Mouse (Mus musculus): ENCODE measurements around the gene Gng13. TPM values are rescaled to one million over a fixed set of nuclear protein-coding genes. Genes with fewer than 3 reads are reported as not detected.
A peak's percentile ranks its signal among the peaks of the same experiment; 100 is the strongest.

The Gng13 gene
- polyA plus RNA-seq, 1 experiment = not detected

GRCm38 (mm10) chr17:25698446-25698845 is 18.5 kb upstream of the Gng13 start:
- no peaks in the 10 kb centered on the region for H3K4me1 ChIP-seq (ENCODE audit: control insufficient read depth, insufficient read depth, low read length)
- 15% methylated on average over 7 of the region's 7 CpGs for WGBS
- TF ChIP-seq CTCF (IDR thresholded peaks at IDR 0.05; ENCODE audit: insufficient read depth, low read depth, low read length) (peak; percentile 23; the same call in 1 of the 2 replicates), POLR2A (IDR thresholded peaks at IDR 0.05; ENCODE audit: insufficient read depth, low read depth, low read length) (no peak)
- no peak overlapping the region for H3K27ac ChIP-seq (ENCODE audit: insufficient read depth, low read depth, low read length)
- H3K4me3 ChIP-seq (ENCODE audit: insufficient read depth, low read depth, low read length) = no peak overlapping the region

DNA sequence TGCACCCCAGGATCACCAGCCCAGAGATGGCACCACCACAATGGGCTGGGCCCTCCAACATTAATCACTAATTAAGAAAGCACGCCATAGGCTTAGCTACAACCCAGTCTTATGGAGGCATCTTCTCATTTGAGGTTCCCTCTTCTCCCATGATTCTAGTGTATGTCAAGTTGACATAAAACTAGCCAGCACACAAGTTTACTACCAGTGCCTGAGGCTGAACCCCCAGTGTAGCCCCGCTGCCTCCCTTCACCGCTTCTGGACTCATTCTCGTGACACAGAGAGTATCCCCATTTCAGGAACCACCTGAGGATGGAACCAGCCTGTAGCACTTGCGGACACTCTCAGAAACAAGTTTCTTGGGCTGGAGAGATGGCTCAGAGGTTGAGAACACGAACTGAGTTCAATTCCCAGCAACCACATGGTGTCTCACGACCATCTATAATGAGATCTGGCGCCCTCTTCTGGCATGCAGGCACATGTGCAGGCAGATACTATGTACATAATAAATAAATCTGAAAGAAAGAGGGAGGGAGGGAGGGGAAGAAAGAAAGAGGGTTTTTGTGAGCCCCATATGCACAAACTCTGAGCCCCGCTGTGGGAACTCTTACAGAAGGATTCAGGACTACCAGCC is 16.0 kb upstream of the Gng13 start:
- Histone ChIP-seq H3K4me3 (ENCODE audit: insufficient read depth, low read depth, low read length) (no peak overlapping the region), H3K4me1 (ENCODE audit: control insufficient read depth, insufficient read depth, low read length) (no peaks in the 10 kb centered on the region), H3K27ac (ENCODE audit: insufficient read depth, low read depth, low read length) (no peak overlapping the region)
- WGBS = 64% methylated on average over 9 of the region's 9 CpGs
- TF ChIP-seq CTCF (IDR thresholded peaks at IDR 0.05; ENCODE audit: insufficient read depth, low read depth, low read length) = no peak
- no peak for TF ChIP-seq POLR2A (IDR thresholded peaks at IDR 0.05; ENCODE audit: insufficient read depth, low read depth, low read length)

DNA sequence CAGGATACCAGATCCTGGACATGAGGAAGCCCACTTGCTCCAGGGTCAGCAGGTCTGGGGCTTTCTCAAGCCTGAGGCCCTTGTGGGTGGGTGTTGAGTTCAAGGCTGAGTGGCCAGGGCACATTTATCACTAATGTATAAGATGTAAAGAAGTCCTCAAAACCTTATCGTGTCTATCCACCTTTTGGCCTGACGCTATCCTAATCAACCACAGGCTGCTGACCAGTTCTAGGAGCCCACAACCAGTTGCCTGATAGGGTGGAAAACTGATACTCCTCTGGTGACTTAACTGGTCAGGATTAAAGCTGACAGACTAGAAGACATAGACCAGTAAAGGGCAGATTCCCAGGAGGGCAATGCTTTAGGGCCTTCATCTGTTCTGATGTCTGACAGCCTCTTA is 7.0 kb upstream of the Gng13 start:
- Histone ChIP-seq H3K4me3 (ENCODE audit: insufficient read depth, low read depth, low read length) (no peak overlapping the region), H3K27ac (ENCODE audit: insufficient read depth, low read depth, low read length) (no peak overlapping the region), H3K4me1 (ENCODE audit: control insufficient read depth, insufficient read depth, low read length) (no peaks in the 10 kb centered on the region)
- TF ChIP-seq CTCF (IDR thresholded peaks at IDR 0.05; ENCODE audit: insufficient read depth, low read depth, low read length) = no peak
- no peak for TF ChIP-seq POLR2A (IDR thresholded peaks at IDR 0.05; ENCODE audit: insufficient read depth, low read depth, low read length)
- 96% methylated on average over 2 of the region's 2 CpGs for WGBS

- TF ChIP-seq POLR2A (IDR thresholded peaks at IDR 0.05; ENCODE audit: insufficient read depth, low read depth, low read length) = no peak
- TF ChIP-seq CTCF (IDR thresholded peaks at IDR 0.05; ENCODE audit: insufficient read depth, low read depth, low read length) = no peak
- Histone ChIP-seq H3K4me3 (ENCODE audit: insufficient read depth, low read depth, low read length) (no peak overlapping the region), H3K27ac (ENCODE audit: insufficient read depth, low read depth, low read length) (no peak overlapping the region), H3K4me1 (ENCODE audit: control insufficient read depth, insufficient read depth, low read length) (no peaks in the 10 kb centered on the region)
- WGBS = 81% methylated on average over 4 of the region's 4 CpGs
Observed at GRCm38 (mm10) chr17:25711136-25711535, 5.8 kb upstream of the Gng13 start.

GRCm38 (mm10) chr17:25715627-25716026 is 1.3 kb upstream of the Gng13 start:
- no peak for TF ChIP-seq CTCF (IDR thresholded peaks at IDR 0.05; ENCODE audit: insufficient read depth, low read depth, low read length)
- WGBS = 74% methylated on average over 3 of the region's 3 CpGs

GRCm38 (mm10) chr17:25716130-25716529 is 841 bp upstream of the Gng13 start:
- peaks cover 10% of the 10 kb centered on the region for H3K4me1 ChIP-seq (ENCODE audit: control insufficient read depth, insufficient read depth, low read length)
- no peak overlapping the region for H3K4me3 ChIP-seq (ENCODE audit: insufficient read depth, low read depth, low read length)
- 10% methylated on average over 6 of the region's 6 CpGs for WGBS
- no peak overlapping the region for H3K27ac ChIP-seq (ENCODE audit: insufficient read depth, low read depth, low read length)
- TF ChIP-seq POLR2A (IDR thresholded peaks at IDR 0.05; ENCODE audit: insufficient read depth, low read depth, low read length) (no peak), CTCF (IDR thresholded peaks at IDR 0.05; ENCODE audit: insufficient read depth, low read depth, low read length) (no peak)

More at GRCm38 (mm10) chr17:25715627-25716026, 1.3 kb upstream of the Gng13 start:
- Histone ChIP-seq H3K4me1 (ENCODE audit: control insufficient read depth, insufficient read depth, low read length) (peaks cover 10% of the 10 kb centered on the region), H3K27ac (ENCODE audit: insufficient read depth, low read depth, low read length) (no peak overlapping the region), H3K4me3 (ENCODE audit: insufficient read depth, low read depth, low read length) (no peak overlapping the region)

GRCm38 (mm10) chr17:25717691-25718090 is 720 bp downstream of the Gng13 start:
- no peak for TF ChIP-seq CTCF (IDR thresholded peaks at IDR 0.05; ENCODE audit: insufficient read depth, low read depth, low read length)
- no peak for TF ChIP-seq POLR2A (IDR thresholded peaks at IDR 0.05; ENCODE audit: insufficient read depth, low read depth, low read length)
- 16% methylated on average over 6 of the region's 6 CpGs for WGBS
- peaks cover 10% of the 10 kb centered on the region for H3K4me1 ChIP-seq (ENCODE audit: control insufficient read depth, insufficient read depth, low read length)
- H3K4me3 ChIP-seq (ENCODE audit: insufficient read depth, low read depth, low read length) = peak overlapping the region; percentile 49
- no peak overlapping the region for H3K27ac ChIP-seq (ENCODE audit: insufficient read depth, low read depth, low read length)

GRCm38 (mm10) chr17:25721476-25721875 is 4.5 kb downstream of the Gng13 start:
- 97% methylated on average over 5 of the region's 5 CpGs for WGBS
- TF ChIP-seq CTCF (IDR thresholded peaks at IDR 0.05; ENCODE audit: insufficient read depth, low read depth, low read length) = no peak
- no peak for TF ChIP-seq POLR2A (IDR thresholded peaks at IDR 0.05; ENCODE audit: insufficient read depth, low read depth, low read length)

GRCm38 (mm10) chr17:25723470-25723869 is 6.5 kb downstream of the Gng13 start:
- no peak overlapping the region for H3K27ac ChIP-seq (ENCODE audit: insufficient read depth, low read depth, low read length)
- TF ChIP-seq CTCF (IDR thresholded peaks at IDR 0.05; ENCODE audit: insufficient read depth, low read depth, low read length) = no peak
- TF ChIP-seq POLR2A (IDR thresholded peaks at IDR 0.05; ENCODE audit: insufficient read depth, low read depth, low read length) = no peak

More at GRCm38 (mm10) chr17:25721476-25721875, 4.5 kb downstream of the Gng13 start:
- H3K4me3 ChIP-seq (ENCODE audit: insufficient read depth, low read depth, low read length) = no peak overlapping the region
- H3K27ac ChIP-seq (ENCODE audit: insufficient read depth, low read depth, low read length) = no peak overlapping the region
- peaks cover 10% of the 10 kb centered on the region for H3K4me1 ChIP-seq (ENCODE audit: control insufficient read depth, insufficient read depth, low read length)

More at GRCm38 (mm10) chr17:25723470-25723869, 6.5 kb downstream of the Gng13 start:
- 98% methylated on average over 19 of the region's 19 CpGs for WGBS
- Histone ChIP-seq H3K4me1 (ENCODE audit: control insufficient read depth, insufficient read depth, low read length) (peaks cover 14% of the 10 kb centered on the region), H3K4me3 (ENCODE audit: insufficient read depth, low read depth, low read length) (no peak overlapping the region)

Data from olfactory bulb, adult 2 months (tissue).